Mouse (Mus musculus) hindbrain, embryonic 10.5 days (tissue): ENCODE measurements at regions not wholly inside any gene's neighbourhood (a gene's known extent, or its start where the extent isn't known, plus 50 kb on each side); places are given as distances from the start of the nearest gene placed in this dataset.

Source experiments
- DNase-seq: peaks from one replicate; pipeline ENCODE4 v3.0.0-alpha.2; 2017; ENCODE audit warnings: low spot score
- H3K27ac ChIP-seq: fragments of 300-500 bp; sonication (generic); 2 replicates; pipeline ENCODE4 v1.5.1; 2016; ENCODE audit warnings: mild to moderate bottlenecking, moderate library complexity
- H3K27me3 ChIP-seq: fragments of 300-500 bp; sonication (generic); 2 replicates; pipeline ENCODE4 v1.6.1; 2016; ENCODE audit warnings: mild to moderate bottlenecking; ENCODE audit not compliant: poor library complexity, insufficient read depth, severe bottlenecking
- H3K36me3 ChIP-seq: fragments of 300-500 bp; sonication (generic); 2 replicates; pipeline ENCODE4 v1.6.1; 2016; ENCODE audit warnings: mild to moderate bottlenecking, moderate library complexity
- H3K4me1 ChIP-seq: fragments of 300-500 bp; sonication (generic); replicated peaks from 2 replicates; pipeline ENCODE4 v1.6.1; 2016; ENCODE audit warnings: mild to moderate bottlenecking
- H3K4me3 ChIP-seq: fragments of 300-500 bp; sonication (generic); 2 replicates; pipeline ENCODE4 v1.5.1; 2016; ENCODE audit warnings: mild to moderate bottlenecking, moderate library complexity
- H3K9me3 ChIP-seq: fragments of 300-500 bp; sonication (generic); 2 replicates; pipeline ENCODE4 v1.6.1; 2016; ENCODE audit warnings: mild to moderate bottlenecking, moderate library complexity
- WGBS: fragments of 180-500 bp; shearing (Covaris S2); methylation state at CpG from one replicate; pipeline ENCODE4 v1.1.7; 2016; 5-methylcytosine and 5-hydroxymethylcytosine counted together

DNA sequence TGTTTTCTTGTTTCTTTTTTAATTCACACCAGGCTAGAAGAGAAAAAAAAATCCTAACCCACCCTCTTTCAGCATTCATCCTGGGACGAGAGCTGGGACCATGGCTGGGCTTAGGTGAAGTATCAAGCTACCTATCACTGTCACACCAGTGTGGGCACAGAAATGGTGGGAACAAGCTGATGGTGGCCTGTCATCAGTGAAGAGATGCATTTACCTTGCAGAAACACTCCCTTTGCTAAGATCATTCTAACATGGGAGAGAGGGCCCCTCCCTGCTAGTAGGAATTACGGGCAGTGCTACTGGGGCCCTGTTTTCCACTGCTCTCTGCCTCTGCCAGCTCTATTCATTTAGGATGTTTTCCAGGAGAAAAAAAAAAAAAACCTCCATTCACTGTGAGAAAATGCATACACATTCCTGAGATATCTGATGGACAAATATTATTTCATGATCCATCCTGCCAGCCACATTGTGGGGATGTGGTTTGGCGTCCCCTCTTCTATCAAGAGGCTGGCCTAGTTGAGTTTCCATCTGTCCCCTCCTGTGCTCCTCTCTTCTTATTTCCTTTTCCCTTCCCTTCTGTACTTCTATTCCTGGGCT lies 94.6 kb upstream of the Cd93 start:
- WGBS: 81% methylated on average over 3 of the region's 3 CpGs
- H3K27ac ChIP-seq: no peak overlapping the region

DNA sequence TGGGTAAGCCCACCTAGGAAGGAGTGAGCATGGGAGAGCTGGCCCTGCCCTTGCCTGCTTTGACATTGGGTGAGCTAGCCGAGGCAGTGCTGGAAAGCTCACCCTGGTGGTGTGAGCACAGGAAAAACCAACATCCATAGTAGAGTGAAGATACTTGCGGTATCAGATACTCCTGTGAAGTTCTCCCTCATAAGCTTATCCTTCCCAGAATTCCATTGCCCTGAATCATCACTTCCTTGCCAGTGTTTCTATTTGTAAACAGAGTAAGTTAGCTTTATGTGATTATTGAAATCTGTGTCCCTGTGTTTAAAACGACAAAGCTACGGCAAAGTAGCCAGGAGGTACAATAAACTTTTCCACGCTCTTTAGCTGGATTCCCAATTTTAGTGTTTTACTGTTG lies 93.9 kb upstream of the Cd93 start:
- H3K4me1 ChIP-seq: peaks cover 7% of the 10 kb centered on the region
- DNase-seq: no peak
- no peaks in the 10 kb centered on the region for H3K27me3 ChIP-seq
- 90% methylated on average over 5 of the region's 5 CpGs for WGBS
- no peak overlapping the region for H3K27ac ChIP-seq
- H3K36me3 ChIP-seq: no peaks in the 10 kb centered on the region
- H3K4me3 ChIP-seq: no peak overlapping the region
- no peaks in the 10 kb centered on the region for H3K9me3 ChIP-seq

More for the DNA sequence above, 94.6 kb upstream of the Cd93 start:
- no peak for DNase-seq
- Histone ChIP-seq H3K4me1 (0 out of 2 replicates have a peak, but pooled peaks cover 4% of the 10 kb centered on the region), H3K27me3 (no peaks in the 10 kb centered on the region), H3K9me3 (no peaks in the 10 kb centered on the region), H3K36me3 (no peaks in the 10 kb centered on the region), H3K4me3 (no peak overlapping the region)

DNA sequence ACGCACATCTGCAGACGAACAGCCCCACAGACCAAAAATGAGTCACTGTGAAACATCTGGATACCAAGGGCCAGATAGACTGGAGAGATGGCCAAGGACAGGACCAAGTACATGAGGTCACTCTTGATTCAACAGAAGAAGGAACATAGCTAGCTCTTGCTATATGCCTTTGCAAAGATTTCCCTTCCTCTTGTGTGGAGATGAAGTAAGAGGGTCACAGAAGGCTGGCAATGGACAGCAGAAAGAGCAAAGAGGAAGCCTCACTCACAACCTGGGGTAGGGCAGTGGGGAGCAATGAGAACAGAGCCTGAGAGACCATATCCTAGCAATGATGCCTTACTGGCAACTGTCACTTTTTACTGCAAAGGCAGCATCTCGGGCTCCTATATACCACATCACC lies 93.2 kb upstream of the Cd93 start:
- no peak overlapping the region for H3K4me3 ChIP-seq
- H3K27me3 ChIP-seq: no peaks in the 10 kb centered on the region
- no peak for DNase-seq
- whole genome bisulfite sequencing: 96% methylated on average over 3 of the region's 3 CpGs
- no peak overlapping the region for H3K27ac ChIP-seq
- peaks cover 14% of the 10 kb centered on the region for H3K4me1 ChIP-seq
- no peaks in the 10 kb centered on the region for H3K36me3 ChIP-seq
- no peaks in the 10 kb centered on the region for H3K9me3 ChIP-seq

DNA sequence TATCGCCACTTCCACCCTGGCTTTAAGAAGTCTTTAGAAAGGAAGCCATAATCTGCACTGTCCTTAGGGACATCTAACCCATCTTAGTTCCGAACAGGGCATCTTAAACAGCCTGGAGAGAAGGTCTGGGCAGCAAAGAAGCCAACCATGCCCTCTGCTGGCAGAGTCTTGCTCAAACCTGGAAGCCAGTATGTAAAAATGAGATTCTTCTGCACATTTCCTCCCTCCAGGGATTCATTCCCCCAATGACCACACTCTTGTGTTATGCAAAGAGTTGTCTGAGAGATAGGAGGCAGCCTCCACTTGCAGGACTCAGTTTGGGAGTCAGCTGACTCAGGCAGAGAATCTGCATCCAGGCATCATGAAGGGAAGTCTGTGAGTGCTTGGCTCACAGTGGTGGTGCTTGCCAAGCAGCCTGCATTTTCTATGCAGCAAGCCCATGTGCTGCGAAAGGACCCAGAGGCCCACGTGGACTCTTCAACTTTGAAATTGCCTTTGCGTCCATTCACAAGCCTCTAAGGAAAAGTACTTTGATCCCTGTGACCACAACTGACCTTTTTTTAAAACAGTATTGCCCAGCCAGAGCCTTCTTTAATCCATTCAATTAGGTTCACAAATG lies 92.3 kb upstream of the Cd93 start:
- 59% methylated on average over 5 of the region's 5 CpGs for WGBS
- no peak overlapping the region for H3K27ac ChIP-seq
- H3K36me3 ChIP-seq: no peaks in the 10 kb centered on the region
- no peaks in the 10 kb centered on the region for H3K27me3 ChIP-seq
- DNase-seq: peak; percentile 26
- no peaks in the 10 kb centered on the region for H3K9me3 ChIP-seq
- H3K4me1 ChIP-seq: peaks cover 21% of the 10 kb centered on the region
- no peak overlapping the region for H3K4me3 ChIP-seq

DNA sequence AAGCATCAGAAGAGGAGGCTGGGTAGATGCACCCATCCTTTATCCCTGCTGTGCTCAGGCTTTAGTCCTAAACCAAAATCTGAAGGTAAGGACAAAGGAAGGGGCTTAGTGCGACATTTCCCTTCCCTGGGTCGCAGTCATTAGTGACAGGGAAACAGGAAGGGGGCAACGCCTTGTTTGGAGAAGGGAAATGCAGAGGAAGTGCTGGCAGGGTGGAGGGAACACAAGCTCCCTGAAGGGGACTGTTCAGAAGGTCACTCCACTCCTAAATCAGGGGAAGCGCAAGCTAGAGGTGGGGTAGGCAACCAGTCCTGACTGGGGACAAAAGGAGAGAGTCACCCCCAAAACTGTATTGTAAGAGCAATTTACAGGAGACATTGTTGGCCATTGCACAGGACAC lies 88.7 kb upstream of the Cd93 start:
- H3K9me3 ChIP-seq: no peaks in the 10 kb centered on the region
- peak overlapping the region; percentile 50; the same call in 1 of the 2 replicates for H3K27ac ChIP-seq
- peaks cover 25% of the 10 kb centered on the region for H3K4me1 ChIP-seq
- DNase-seq: no peak
- WGBS: 68% methylated on average over 4 of the region's 4 CpGs
- no peaks in the 10 kb centered on the region for H3K36me3 ChIP-seq
- no peak overlapping the region for H3K4me3 ChIP-seq
- H3K27me3 ChIP-seq: no peaks in the 10 kb centered on the region

DNA sequence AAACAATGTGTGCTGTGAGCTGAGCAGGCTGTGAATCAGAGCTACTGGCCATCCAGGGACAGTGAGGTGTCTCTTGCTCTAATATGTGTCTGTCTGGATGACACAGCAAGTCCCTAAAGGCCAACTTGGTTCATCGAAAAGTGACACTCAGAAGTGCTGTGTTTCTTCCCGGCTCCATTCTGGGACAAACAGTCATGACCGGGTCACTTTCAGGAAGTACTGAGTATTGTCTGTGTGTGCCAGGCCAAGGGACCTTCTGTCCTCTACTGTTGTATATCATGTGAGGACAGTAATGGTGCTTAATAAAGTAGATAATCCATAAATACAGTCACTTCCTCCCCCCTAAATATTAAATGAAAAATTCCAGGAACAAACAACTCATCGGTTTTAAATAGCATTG lies 87.2 kb upstream of the Cd93 start:
- Histone ChIP-seq H3K27ac (no peak overlapping the region), H3K27me3 (no peaks in the 10 kb centered on the region), H3K4me1 (peaks cover 22% of the 10 kb centered on the region), H3K36me3 (no peaks in the 10 kb centered on the region), H3K4me3 (no peak overlapping the region), H3K9me3 (no peaks in the 10 kb centered on the region)
- DNase-seq: no peak
- 75% methylated on average over 4 of the region's 4 CpGs for WGBS

DNA sequence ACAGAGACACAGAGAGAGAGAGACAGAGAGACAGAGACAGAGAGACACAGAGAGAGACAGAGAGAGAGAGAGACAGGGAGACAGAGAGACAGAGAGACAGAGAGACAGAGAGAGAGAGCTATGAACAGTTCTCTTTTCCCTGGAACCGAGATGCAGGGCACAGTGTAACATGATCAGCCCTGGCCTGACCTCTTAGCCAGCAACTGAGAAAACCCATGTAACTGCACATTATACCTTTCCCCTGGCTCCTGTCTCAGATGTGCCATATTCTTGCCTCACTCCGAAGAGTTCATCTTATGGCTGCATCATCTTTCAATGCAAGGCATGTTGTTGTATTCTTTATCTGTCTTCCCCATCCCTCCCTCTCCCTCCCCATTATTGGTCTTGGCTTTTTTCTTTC lies 86.5 kb upstream of the Cd93 start:
- no peaks in the 10 kb centered on the region for H3K36me3 ChIP-seq
- no peak overlapping the region for H3K27ac ChIP-seq
- WGBS: 51% methylated on average over 2 of the region's 2 CpGs
- peaks cover 21% of the 10 kb centered on the region for H3K4me1 ChIP-seq
- H3K9me3 ChIP-seq: no peaks in the 10 kb centered on the region
- H3K27me3 ChIP-seq: no peaks in the 10 kb centered on the region
- DNase-seq: no peak
- no peak overlapping the region for H3K4me3 ChIP-seq

DNA sequence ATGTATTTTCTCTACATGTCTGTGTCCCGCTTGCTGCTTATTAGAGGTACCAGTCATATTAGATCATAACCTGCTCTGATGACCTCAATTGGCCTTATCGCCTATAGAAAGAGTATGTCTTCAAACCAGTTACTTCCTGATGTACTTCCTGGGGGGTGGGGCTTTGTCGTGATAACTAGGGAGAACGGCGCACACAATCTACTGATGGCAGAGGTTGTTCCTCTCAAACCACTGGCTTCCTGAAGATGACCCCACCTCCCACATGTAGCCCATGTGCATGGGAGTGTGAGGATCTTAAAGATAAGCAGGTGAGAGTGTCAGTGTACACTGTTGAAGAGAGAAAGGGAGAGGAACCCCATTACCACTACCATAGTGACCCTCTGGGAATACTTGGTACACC lies 84.4 kb upstream of the Cd93 start:
- 89% methylated on average over 5 of the region's 5 CpGs for WGBS
- no peak overlapping the region for H3K27ac ChIP-seq
- DNase-seq: no peak
- no peak overlapping the region for H3K4me3 ChIP-seq
- peaks cover 21% of the 10 kb centered on the region for H3K4me1 ChIP-seq
- no peaks in the 10 kb centered on the region for H3K27me3 ChIP-seq
- no peaks in the 10 kb centered on the region for H3K9me3 ChIP-seq
- no peaks in the 10 kb centered on the region for H3K36me3 ChIP-seq

DNA sequence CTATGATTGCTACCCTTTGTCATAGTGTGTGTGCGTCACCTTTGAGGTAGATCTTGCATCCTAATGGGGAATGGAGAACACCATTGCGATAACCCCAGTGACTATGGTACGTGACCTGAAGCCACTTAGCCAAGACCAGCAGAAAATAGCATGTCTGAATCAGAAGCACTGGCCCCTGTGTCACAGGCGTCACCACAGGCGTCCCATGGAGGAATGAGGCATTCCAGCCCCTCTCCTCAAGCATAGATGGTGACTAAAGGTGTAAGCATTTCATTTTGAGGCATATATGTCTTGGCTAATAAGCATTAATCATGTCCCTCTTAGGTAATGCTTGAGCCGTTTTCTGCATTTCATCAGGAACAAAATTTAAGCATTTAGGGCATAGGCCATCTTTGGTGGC lies 82.1 kb upstream of the Cd93 start:
- Histone ChIP-seq H3K27me3 (no peaks in the 10 kb centered on the region), H3K27ac (no peak overlapping the region), H3K4me3 (no peak overlapping the region), H3K36me3 (no peaks in the 10 kb centered on the region), H3K9me3 (no peaks in the 10 kb centered on the region), H3K4me1 (peaks cover 6% of the 10 kb centered on the region; the same call in 1 of the 2 replicates)
- 91% methylated on average over 6 of the region's 6 CpGs for WGBS
- no peak for DNase-seq

DNA sequence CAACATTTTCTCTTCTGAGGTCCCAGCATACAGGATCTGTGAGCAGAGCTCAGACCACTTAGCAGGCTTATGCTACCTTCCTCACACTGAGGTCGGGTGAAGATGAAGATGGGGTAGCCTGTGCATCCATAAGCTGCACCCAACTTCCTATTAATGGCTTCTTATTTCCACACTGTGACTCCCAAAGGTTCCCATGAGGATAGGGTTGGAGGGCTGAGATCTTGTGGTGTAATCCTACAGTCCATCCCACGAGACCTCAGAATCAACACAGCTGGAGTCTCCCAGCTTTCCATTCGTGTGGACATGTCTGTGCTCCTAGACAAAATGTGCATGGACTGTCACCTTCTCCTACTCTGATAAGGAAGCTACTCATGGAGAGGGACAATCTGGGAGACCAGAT lies 80.0 kb upstream of the Cd93 start:
- no peaks in the 10 kb centered on the region for H3K9me3 ChIP-seq
- H3K36me3 ChIP-seq: no peaks in the 10 kb centered on the region
- no peak overlapping the region for H3K27ac ChIP-seq
- no peak overlapping the region for H3K4me3 ChIP-seq
- no peaks in the 10 kb centered on the region for H3K27me3 ChIP-seq
- no peak for DNase-seq
- 75% methylated on average over 3 of the region's 3 CpGs for WGBS
- 0 out of 2 replicates have a peak, but pooled peaks cover 4% of the 10 kb centered on the region for H3K4me1 ChIP-seq

DNA sequence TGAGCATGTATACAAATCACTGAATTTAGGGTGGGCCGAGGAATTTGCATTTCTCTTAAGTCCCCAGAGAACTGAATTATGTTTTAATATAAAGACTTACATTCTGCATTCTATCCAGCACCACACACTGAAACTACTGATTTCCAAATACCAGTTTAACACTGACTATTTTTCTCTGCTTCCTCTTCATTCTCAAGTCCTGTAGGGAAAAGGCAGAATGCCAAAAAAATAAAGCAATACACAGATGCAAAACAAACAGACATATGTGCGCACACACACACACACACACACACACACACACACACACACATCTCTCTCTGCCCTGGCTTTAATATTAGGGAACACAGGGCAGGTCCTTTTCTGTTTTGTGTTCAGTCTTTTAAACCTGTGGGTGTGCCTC lies 79.6 kb upstream of the Cd93 start:
- H3K4me1 ChIP-seq: 0 out of 2 replicates have a peak, but pooled peaks cover 4% of the 10 kb centered on the region
- H3K36me3 ChIP-seq: no peaks in the 10 kb centered on the region
- WGBS: 87% methylated on average over 2 of the region's 2 CpGs
- no peak for DNase-seq
- H3K27ac ChIP-seq: no peak overlapping the region
- H3K27me3 ChIP-seq: no peaks in the 10 kb centered on the region
- no peak overlapping the region for H3K4me3 ChIP-seq
- no peaks in the 10 kb centered on the region for H3K9me3 ChIP-seq

DNA sequence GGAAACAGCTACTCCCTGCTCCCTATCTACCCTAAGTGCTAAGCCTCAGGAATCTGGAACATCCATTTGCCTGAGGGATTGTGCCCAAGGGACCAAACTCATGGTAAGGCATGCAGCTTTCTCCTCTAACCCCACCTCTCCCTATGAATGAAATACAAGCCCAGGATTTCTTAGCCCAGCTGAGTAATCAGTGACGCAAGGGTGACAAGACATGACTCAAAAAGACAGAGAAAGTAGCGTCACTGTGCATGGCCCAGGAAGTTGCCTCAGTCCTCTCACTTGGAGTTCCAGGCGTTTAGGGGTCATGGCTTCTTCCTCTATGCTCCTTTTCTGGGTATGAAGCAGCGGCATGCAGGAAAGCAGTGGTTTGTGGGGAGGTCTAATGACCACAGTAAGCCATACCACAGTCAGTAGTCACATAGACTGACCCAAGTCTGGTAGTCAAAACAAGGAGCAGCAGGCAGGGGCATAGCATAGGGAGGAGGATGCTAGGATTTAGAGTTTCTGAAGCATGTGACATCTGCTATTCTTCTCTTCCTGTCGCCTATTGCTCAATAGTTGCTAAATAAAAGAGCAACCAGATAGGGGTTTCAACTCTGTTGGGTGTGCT lies 78.7 kb upstream of the Cd93 start:
- Histone ChIP-seq H3K27ac (no peak overlapping the region), H3K4me3 (no peak overlapping the region), H3K36me3 (no peaks in the 10 kb centered on the region), H3K4me1 (0 out of 2 replicates have a peak, but pooled peaks cover 4% of the 10 kb centered on the region), H3K9me3 (no peaks in the 10 kb centered on the region), H3K27me3 (no peaks in the 10 kb centered on the region)
- no peak for DNase-seq
- 63% methylated on average over 5 of the region's 5 CpGs for WGBS

DNA sequence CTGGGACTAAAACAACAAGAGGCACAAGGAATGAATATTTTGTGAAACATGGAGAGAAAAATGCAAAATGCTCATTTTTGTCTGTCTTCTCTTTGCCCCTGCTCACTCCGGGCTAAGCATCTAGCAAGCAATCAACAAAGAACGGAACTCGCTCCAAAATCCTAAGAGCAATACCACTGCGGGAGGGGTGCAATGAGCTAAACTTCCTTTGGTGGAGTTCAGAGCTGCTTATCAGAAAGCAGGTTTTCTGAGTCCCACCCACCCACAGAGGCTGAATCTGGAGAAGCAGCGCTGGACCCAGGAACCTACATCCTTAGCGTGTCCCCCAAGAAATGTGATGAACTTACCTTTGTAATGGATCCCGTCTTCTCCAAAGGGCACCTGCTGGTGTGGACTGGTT lies 76.9 kb upstream of the Cd93 start:
- no peaks in the 10 kb centered on the region for H3K9me3 ChIP-seq
- no peak overlapping the region for H3K27ac ChIP-seq
- no peak for DNase-seq
- H3K27me3 ChIP-seq: no peaks in the 10 kb centered on the region
- 83% methylated on average over 7 of the region's 7 CpGs for WGBS
- H3K4me3 ChIP-seq: no peak overlapping the region
- no peaks in the 10 kb centered on the region for H3K36me3 ChIP-seq
- 0 out of 2 replicates have a peak, but pooled peaks cover 4% of the 10 kb centered on the region for H3K4me1 ChIP-seq
